Mouse (Mus musculus): ENCODE results near the gene Akap12.

The Akap12 gene

DNA sequence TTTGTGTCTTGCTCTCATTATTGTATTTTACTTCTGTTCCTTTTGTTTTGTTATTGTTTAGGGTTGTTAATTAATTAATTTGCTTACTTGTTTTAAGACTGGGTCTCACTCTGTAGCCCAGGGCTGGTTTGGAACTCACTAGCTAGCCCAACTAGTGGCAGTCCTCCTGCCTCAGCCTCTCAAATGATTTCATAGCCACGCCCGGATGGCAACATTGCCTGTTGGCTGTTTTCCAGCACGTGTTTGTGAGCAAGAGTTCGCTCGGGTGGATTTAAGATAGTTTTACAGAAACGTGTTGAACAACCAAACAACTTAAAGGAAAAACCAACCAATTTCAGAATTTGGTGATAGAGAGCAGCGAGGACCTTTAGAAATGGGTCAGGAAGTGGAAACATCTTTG, 1.3 kb downstream of the Akap12 start:
- CTCF ChIA-PET = interaction anchor here in 2 of 4 experiments (0.6 to 1.0 kb wide), 3 partner anchors 10 to 162 kb away, joined by 3 to 6 read pairs (median 4); no protein-coding TSS in a partner anchor
- POLR2A ChIA-PET = interaction anchor here (0.5 to 12.1 kb wide), 47 partner anchors 9 to 327 kb away, joined by 3 to 237 read pairs (median 6); no protein-coding TSS in a partner anchor

DNA sequence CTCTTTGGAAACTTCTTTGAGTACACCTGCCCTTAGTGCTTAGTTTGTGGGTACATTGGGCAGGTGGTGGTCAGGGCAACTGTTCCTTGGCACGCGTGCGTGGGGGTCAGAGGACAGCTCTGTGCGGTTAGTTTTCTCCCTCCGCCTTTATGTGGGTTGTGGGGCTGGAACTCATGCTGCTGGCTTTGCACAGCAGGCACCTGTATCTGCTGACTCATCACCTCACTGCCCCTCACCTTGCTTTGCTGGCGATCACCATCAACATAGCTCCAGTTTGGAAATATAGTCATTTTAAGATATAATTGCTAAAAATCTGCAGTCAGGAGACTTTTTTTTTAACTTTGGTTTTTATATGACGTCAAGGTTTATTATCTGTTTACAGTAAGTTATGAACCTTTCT, 2.0 kb downstream of the Akap12 start:
- ChIA-PET CTCF (interaction anchor here in 1 of 4 experiments (1.0 kb wide), 1 partner anchor 74 kb away, joined by 6 read pairs; no protein-coding TSS in a partner anchor), POLR2A (interaction anchor here (0.7 to 12.1 kb wide), 36 partner anchors 9 to 328 kb away, joined by 3 to 237 read pairs (median 6); no protein-coding TSS in a partner anchor)

DNA sequence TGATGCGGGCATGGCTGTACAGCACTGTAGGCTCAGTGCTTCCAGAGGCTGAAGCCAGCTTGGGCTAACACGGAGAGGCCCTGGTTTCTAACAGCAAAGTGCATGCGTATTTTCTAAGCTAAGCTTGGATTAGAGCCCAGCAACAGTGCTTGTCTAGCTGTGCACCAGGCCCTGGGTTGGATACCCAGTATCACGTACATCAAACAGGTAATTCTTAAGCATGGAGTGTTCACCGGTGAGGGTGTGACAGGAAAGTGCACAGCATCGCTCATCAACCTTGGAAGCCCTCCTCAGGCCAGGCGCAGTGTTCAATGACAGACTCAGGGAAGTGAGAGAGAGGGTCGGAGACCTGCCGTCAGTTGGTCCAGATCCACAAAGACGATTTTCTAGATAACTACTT, 9.4 kb downstream of the Akap12 start:
- CTCF ChIA-PET = interaction anchor here in 2 of 4 experiments (0.6 to 0.7 kb wide), 2 partner anchors 116 to 164 kb away, joined by 3 to 5 read pairs; no protein-coding TSS in a partner anchor
- POLR2A ChIA-PET = interaction anchor here (0.6 to 7.1 kb wide), 17 partner anchors 8 to 967 kb away, joined by 3 to 120 read pairs (median 4); partner anchors contain the start of gene Akap12 (in 2 of the 4)

DNA sequence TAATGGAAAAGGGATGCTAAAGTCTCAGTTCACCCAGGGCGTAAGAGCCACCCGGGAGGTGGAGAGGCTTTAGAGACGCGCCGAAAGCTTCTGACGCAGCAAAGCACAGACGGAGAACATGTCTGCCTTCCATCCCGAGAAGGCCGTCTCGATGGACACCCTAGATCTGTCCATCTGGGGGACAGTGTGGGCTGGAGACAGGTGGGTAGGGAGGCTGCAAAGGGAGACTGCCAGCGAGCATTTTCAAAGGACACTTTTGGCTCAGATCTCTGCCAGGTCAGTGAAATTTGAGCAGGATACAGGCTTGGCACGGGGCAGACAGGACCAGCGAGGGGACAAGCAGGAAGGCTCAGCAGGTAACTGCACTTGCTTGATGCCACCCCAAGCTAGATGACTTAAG, 9.9 kb downstream of the Akap12 start:
- POLR2A ChIA-PET = interaction anchor here in 3 of 4 experiments (0.6 to 7.1 kb wide), 19 partner anchors 9 to 966 kb away, joined by 3 to 120 read pairs (median 7); partner anchors contain the start of gene Akap12 (in 2 of the 3)

DNA sequence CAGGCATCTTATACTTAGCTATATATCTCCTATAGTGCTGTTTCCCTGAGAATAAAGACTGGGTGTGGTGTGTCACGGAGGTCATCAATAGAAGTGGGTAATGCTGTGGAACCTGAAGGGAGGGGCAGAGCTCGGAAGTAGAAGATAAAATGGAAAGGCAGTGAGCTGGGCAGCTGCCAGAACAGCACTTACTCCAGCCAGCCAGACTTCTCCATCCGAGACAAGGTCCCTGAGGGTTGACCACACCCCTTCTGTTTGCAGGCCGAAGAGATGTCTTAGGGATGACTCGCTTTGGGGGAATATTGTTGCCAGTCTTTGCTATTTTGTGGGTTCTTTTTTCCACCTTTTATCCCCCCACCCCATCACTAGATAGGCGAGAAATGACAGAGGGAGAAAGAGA, 11.9 kb downstream of the Akap12 start:
- POLR2A ChIA-PET = interaction anchor here (0.7 to 7.1 kb wide), 45 partner anchors 7 to 179 kb away, joined by 3 to 120 read pairs (median 4); partner anchors contain the start of gene Akap12 (in 3 of the 4)
- CTCF ChIA-PET = interaction anchor here in 2 of 4 experiments (0.9 to 1.2 kb wide), 4 partner anchors 11 to 118 kb away, joined by 3 to 5 read pairs (median 3); no protein-coding TSS in a partner anchor

More for the DNA sequence above, 9.9 kb downstream of the Akap12 start:
- CTCF ChIA-PET = interaction anchor here in 1 of 4 experiments (0.6 kb wide), 1 partner anchor 115 kb away, joined by 3 read pairs; no protein-coding TSS in a partner anchor

DNA sequence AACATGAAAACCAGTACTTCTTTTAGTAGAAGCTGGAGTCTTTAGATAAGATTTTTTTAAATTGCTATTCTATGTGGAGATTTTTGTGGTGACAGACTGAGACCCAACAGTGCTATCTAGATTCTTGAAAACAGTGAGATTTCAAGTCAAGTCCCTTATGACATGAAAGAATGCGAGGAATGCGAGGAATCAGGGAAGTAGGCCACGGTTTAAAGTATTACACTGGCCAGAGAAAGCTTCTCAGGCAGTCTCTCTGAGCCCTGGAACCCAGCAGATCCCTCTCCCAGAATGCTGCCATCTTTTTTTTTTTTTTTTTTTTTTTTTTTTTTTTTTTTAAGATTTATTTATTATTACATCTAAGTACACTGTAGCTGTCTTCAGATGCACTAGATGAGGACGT, 16.2 kb downstream of the Akap12 start:
- CTCF ChIA-PET = interaction anchor here in 1 of 4 experiments (0.6 kb wide), 1 partner anchor 185 kb away, joined by 3 read pairs; no protein-coding TSS in a partner anchor
- POLR2A ChIA-PET = interaction anchor here (0.6 to 5.1 kb wide), 39 partner anchors 8 to 733 kb away, joined by 3 to 54 read pairs (median 4); partner anchors contain the start of gene Akap12 (in 2 of the 4)

DNA sequence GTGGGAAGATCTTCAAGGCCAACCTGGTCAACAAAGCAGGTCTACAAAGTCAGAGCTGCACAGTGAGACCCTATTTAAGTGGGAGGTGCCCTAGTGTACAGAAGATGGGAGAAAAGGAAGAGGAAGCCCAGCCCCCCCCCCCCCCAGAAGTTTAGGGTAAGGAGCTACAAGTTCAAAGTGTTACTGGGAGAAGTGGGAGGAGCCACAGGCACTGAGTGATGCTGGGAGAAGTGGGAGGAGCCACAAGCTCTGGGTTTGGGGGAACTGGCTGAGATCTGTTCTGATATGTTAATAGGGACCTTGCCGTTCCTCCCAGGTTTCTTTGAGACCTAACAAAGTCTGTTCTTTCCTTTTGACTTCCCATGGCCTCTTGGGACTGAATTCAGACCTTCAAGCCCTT, 18.6 kb downstream of the Akap12 start:
- ChIA-PET CTCF (interaction anchor here in 2 of 4 experiments (0.6 to 1.3 kb wide), 6 partner anchors 14 to 89 kb away, joined by 3 to 8 read pairs (median 4); no protein-coding TSS in a partner anchor), POLR2A (interaction anchor here in 3 of 4 experiments (0.6 to 5.1 kb wide), 56 partner anchors 8 to 993 kb away, joined by 3 to 54 read pairs (median 4); partner anchors contain the start of genes Akap12 (in 2 of the 3), Armt1 (in 1 of the 3) and Rmnd1 (in 1 of the 3))

DNA sequence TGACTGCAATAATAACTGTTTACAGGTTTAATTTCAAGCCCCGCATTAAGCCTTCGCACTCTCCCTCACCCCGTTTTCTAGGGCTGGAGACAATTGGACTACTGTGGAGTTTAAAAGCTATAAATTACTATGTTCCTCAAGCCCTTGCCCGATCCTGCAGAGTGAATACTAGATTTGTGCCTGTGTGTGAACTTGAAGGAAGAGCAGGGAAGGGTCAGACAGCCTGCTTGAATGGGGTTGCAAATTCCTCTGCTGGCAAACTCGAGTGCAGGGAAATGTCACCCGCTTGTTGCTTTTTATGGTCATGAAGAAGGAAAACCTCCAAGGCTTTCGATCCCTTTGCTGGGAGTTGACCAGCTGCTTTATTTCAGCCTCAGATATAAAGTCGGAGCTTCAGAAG, 19.6 kb downstream of the Akap12 start:
- POLR2A ChIA-PET = interaction anchor here in 3 of 4 experiments (0.6 to 5.1 kb wide), 32 partner anchors 8 to 188 kb away, joined by 3 to 42 read pairs (median 8); partner anchors contain the start of gene Akap12 (in 3 of the 3)
- CTCF ChIA-PET = interaction anchor here in 1 of 4 experiments (1.3 kb wide), 1 partner anchor 61 kb away, joined by 3 read pairs; no protein-coding TSS in a partner anchor

DNA sequence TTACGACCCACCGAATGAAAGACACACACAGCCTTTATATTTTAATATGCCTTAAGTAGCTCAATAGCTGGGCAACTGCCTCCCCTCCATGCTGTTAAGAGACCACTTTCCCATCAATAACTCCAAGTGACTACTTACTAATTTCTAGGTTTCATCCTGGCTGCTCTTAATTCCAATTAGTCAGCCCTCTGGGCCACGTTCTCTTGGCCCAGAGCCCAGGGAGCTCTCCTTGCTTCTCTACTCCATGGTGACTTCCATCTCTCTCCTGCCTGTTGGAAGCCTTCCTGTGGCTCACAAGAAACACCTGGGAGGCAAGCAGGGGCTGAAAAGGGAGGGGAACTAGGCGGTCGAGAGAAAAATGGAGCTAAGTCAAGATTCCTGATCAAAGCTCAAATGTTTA, 23.0 kb downstream of the Akap12 start:
- CTCF ChIA-PET = interaction anchor here in 3 of 4 experiments (0.6 to 1.5 kb wide), 10 partner anchors 10 to 1245 kb away, joined by 3 to 13 read pairs (median 3); partner anchors contain the start of gene Akap12 (in 1 of the 3)
- POLR2A ChIA-PET = interaction anchor here (0.6 to 13.1 kb wide), 79 partner anchors 9 to 938 kb away, joined by 3 to 193 read pairs (median 5); partner anchors contain the start of genes Akap12 (in 4 of the 4), Zbtb2 (in 2 of the 4), Armt1 (in 1 of the 4) and Rmnd1 (in 1 of the 4)

DNA sequence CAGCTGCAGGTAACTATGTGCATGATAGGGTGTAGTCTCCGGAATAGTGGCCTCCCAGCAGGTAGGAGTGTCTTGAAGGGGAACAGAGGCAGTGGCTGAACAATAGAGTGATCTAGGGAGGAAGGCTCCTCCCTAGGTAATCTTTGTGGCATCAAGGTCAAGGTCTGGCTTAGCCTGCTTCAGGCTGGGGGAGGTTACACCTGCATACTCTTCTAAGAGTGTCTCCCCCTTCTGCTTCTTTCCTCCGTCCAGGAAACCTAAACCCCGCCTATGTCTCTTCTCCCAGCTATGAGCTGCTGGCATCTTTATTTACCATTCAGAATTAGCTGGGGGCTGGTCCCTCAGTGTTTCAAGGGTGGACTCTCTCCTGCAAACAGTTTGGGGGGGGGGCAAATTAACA, 23.5 kb downstream of the Akap12 start:
- CTCF ChIA-PET = interaction anchor here in 3 of 4 experiments (0.6 to 1.5 kb wide), 10 partner anchors 10 to 1244 kb away, joined by 3 to 13 read pairs (median 3); partner anchors contain the start of gene Akap12 (in 1 of the 3)
- POLR2A ChIA-PET = interaction anchor here (0.6 to 13.1 kb wide), 86 partner anchors 8 to 938 kb away, joined by 3 to 193 read pairs (median 5); partner anchors contain the start of genes Akap12 (in 4 of the 4), Zbtb2 (in 2 of the 4), Armt1 (in 1 of the 4) and Rmnd1 (in 1 of the 4)

DNA sequence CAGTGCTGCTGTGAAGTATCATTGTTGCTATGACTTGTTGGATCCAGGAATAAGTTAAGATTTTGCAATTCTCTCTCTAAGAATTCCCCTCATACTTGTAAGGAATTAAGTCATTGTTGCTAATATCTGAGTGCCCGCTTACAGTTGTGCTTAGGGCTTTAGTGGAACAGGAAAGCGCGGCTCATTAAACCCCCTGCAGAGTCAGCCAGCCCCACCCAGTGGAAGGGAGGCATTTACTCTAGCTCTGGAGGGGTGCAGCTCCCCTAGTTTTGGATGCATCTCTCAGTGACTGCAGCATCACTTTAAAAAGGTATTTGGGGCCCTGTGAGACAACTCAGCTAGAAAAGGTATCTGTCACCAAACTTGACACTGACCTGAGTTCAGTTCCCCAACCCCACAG, 24.0 kb downstream of the Akap12 start:
- CTCF ChIA-PET = interaction anchor here in 3 of 4 experiments (0.6 to 1.3 kb wide), 7 partner anchors 9 to 1244 kb away, joined by 3 to 13 read pairs (median 3); partner anchors contain the start of gene Akap12 (in 1 of the 3)

DNA sequence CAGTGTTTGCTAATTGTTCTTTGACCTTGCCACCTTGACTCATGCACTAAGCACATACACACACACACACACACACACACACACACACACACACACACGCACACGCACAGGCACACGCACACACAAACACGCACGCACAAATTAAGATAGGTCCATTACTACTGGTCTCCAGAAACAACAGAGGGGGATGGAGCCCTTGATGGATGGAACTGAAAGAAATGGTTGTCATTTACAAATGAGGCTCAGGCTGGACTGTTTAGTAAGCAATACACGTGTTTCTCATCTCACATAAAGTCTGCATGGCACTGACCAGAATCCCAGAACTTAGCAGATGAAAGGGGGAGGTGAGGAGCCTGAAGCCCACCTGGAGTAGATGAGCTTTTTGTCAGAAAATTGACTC, 24.4 kb downstream of the Akap12 start:
- CTCF ChIA-PET = interaction anchor here in 3 of 4 experiments (0.6 to 1.3 kb wide), 6 partner anchors 9 to 294 kb away, joined by 3 to 11 read pairs (median 4); no protein-coding TSS in a partner anchor
- POLR2A ChIA-PET = interaction anchor here (0.6 to 13.1 kb wide), 40 partner anchors 7 to 194 kb away, joined by 3 to 193 read pairs (median 8); partner anchors contain the start of genes Akap12 (in 3 of the 4), Armt1 (in 1 of the 4), Rmnd1 (in 1 of the 4) and Zbtb2 (in 1 of the 4)

More for the DNA sequence above, 24.0 kb downstream of the Akap12 start:
- POLR2A ChIA-PET = interaction anchor here (0.7 to 13.1 kb wide), 61 partner anchors 8 to 350 kb away, joined by 3 to 193 read pairs (median 6); partner anchors contain the start of genes Akap12 (in 3 of the 4), Armt1 (in 1 of the 4), Rmnd1 (in 1 of the 4) and Zbtb2 (in 1 of the 4)

DNA sequence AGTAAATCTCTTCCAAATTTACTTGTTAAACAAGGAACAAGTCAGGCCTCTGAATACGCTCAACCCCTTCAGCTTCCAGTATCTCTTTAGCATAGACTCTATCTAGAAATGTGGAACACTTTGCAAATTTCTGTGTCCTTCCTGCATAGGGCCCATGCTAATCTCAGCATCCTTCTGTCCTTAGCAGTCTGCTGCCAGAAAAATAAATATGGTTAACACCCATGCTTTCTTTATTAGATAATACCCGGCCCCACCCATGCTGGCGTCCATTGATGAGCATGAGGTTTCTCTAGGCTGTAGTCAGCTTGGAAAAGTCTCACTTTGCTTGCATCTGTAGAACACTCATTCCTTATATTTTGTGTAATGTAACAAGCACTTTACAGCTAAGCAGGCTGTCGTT, 27.2 kb downstream of the Akap12 start:
- ChIA-PET POLR2A (interaction anchor here (0.5 to 13.1 kb wide), 24 partner anchors 8 to 240 kb away, joined by 3 to 193 read pairs (median 6); partner anchors contain the start of genes Akap12 (in 2 of the 4) and Armt1 (in 1 of the 4)), CTCF (interaction anchor here in 1 of 4 experiments (0.6 kb wide), 1 partner anchor 13 kb away, joined by 3 read pairs; no protein-coding TSS in a partner anchor)

DNA sequence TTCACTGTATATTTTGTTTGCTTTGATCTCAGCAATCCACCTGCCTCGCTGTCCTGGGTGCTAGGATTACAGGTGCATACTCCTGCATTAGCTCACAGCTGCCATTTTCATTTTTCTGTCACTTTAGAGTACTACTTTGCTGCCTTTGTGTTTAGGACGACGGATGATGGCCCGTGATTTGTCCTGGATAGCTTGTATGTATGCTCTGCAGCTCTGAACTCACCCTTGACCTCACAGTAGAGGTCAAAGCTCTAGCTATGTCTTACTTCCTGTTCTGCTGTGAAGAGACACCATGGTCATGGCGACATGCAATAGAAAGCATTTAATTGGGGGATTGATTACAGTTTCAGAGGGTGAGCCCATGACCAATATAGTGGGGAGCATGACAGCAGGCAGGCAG, 37.4 kb downstream of the Akap12 start:
- CTCF ChIA-PET = interaction anchor here in 3 of 4 experiments (0.6 to 0.9 kb wide), 3 partner anchors 13 to 26 kb away, joined by 3 to 4 read pairs (median 3); no protein-coding TSS in a partner anchor
- POLR2A ChIA-PET = interaction anchor here (0.6 to 8.0 kb wide), 24 partner anchors 7 to 1663 kb away, joined by 3 to 78 read pairs (median 6); no protein-coding TSS in a partner anchor

DNA sequence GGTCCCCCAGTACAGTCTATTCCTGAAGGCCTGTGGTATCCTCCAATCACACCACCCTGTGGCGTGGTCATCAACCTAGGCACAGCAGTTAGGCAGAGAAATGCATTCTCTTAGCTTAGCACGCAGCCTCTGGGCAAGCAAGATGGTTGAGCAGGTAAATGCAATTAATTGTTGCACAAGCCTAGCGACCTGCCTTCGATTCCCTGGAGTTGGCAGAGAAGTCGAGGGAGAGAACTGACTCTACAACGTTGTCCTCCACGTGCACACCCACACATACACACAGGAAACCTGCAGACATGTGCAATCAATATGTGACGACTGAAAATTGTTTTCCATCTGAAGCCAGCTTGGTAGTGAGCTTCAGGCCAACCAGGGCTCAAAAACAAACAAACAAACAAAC, 57.7 kb downstream of the Akap12 start:
- ChIA-PET CTCF (no interaction called here), POLR2A (interaction anchor here in 3 of 4 experiments (0.6 to 16.7 kb wide), 7 partner anchors 9 to 34 kb away, joined by 3 to 193 read pairs (median 13); no protein-coding TSS in a partner anchor)

DNA sequence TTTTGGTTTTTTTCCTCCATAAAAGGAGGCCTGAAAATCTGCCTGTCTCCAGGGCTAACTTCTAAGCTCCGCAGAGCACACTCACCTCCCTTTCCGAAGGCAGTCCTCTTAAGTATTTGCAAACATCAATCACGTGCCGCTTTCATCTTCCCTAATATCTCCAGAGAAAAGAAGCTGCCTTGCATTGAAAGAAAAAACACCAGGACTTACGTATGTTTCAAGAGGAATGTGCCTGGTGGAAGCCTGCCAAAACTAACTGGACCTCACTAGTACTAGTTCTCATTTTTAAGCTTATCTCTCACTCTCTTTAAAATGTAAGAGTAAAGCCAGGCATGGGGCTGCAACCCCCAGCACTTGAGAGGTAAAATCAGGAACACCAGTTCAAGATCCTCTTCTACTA, 59.4 kb downstream of the Akap12 start:
- CTCF ChIA-PET = interaction anchor here in 1 of 4 experiments (0.5 kb wide), 1 partner anchor 21 kb away, joined by 3 read pairs; no protein-coding TSS in a partner anchor
- POLR2A ChIA-PET = interaction anchor here in 3 of 4 experiments (0.6 to 16.7 kb wide), 27 partner anchors 9 to 284 kb away, joined by 3 to 193 read pairs (median 5); partner anchors contain the start of gene Akap12 (in 1 of the 3)

DNA sequence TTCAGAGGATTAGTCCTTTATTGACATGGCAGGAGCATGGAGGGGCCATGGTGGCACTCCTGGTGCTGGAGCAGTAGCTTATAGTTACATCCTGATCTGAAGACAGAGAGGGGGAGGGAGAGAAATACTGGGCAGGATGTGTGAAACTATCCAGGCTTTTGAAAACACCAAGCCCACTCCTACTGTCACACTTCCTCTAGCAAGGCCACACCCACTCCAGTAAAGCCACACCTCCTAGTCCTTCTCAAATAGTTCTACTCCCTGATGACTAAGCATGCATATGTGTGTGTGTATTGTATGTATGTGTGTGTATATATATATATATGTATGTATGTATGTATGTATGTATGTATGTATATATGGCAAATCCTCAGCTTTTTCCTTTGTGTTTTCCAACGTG, 61.5 kb downstream of the Akap12 start:
- CTCF ChIA-PET = no interaction called here
- POLR2A ChIA-PET = interaction anchor here in 2 of 4 experiments (0.8 to 16.7 kb wide), 17 partner anchors 8 to 84 kb away, joined by 3 to 193 read pairs (median 4); partner anchors contain the start of gene Akap12 (in 1 of the 2)

All from embryonic stem cell, embryonic (primary cell).